Mouse (Mus musculus) liver (tissue): ENCODE measurements around the gene Pcdh7.

Source experiments
- DNase-seq: peaks from one replicate; pipeline ENCODE4 v3.0.0-alpha.2; 2020; ENCODE audit warnings: mixed read lengths

Gene Pcdh7

DNA sequence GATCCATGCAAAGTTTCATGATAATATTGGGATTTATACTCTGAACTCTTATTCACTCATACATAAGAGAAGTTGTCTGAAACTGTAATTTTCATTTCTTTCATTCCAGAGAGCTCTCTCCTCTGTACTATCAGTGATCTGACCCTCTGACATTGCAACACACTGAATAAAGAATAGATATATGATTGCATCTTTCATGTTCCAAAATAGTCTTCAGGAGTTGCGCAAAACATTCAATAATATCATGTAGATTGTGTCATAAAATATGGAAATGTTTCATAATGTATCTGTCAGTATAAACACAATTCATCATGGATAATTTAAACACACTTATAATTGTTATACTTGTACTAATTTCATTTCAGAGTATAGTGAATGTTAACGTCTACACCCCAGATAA is 216.9 kb downstream of the Pcdh7 start:
- no peak for DNase-seq

DNA sequence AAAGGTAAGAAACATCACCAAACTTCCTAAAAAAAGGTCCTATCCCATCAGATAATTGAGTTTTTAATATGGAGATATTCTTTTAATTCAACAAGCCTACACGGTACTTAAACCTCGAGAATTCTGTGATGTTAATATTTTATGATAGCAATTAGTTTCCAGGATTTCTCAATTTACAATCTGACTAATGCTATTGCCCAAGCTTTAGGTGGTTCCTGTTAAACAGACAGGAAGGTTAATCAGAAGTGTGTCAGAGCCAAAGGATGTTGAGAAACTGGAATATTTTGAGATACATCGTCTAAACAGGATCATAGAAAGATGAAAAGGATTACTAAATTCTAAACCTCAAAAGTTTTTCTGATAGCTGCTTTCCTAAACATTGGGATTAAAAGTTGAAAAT is 222.7 kb downstream of the Pcdh7 start:
- DNase-seq: no peak

DNA sequence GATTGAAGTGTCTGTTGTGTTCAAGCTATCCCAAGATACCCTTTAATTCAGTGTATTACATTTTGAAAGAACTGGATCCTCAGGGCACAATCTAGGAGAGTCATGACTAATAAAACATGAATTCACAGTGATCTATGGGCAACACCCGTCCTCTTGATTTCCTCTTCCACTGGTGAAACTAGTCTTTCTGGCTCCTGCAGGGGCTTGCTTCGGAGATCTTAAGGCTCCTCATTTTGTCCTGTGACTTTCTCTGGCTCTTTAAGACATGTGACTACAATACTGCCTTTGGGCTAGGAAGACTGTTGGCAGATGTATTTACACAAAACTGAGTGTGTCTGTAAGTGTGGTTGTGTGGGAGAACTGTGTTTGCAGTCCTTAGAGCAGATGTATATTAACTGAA is 225.4 kb downstream of the Pcdh7 start:
- no peak for DNase-seq

DNA sequence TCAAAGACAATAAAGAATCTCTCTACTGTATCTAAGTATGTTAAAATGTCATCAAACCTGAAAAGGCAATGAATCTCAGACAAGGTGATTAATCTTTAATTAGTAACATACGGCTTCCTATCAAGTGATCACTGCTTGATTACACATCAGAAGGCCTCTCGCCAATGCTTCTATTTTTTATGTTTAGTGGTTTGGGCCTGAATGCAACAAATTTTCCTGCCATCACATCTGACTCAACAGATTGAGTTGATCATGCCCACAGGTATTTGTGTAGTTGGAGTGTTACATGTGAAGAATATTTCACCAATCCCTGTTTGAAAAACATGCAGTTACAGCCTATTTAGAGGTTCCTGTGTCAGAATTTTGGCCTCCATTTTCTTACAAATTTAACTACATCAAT is 225.8 kb downstream of the Pcdh7 start:
- no peak for DNase-seq

DNA sequence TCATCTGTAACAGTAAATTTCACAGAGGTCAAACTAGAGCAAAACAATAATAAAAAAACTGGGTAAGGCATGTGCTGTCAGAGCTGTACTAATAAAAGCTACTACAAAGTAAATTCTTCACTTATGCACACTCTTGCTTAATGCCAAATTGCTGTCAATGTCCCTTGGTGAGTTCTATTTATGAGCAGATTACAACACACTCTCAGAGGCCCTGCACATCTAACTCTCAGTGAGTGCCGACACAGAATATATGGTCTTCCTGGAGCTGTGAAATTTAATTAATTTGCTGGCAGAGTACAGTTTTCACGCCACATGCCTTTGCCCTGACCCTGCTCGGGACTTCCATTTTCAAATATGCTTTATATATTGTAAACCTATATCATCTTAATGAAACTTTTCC is 227.7 kb downstream of the Pcdh7 start:
- no peak for DNase-seq

DNA sequence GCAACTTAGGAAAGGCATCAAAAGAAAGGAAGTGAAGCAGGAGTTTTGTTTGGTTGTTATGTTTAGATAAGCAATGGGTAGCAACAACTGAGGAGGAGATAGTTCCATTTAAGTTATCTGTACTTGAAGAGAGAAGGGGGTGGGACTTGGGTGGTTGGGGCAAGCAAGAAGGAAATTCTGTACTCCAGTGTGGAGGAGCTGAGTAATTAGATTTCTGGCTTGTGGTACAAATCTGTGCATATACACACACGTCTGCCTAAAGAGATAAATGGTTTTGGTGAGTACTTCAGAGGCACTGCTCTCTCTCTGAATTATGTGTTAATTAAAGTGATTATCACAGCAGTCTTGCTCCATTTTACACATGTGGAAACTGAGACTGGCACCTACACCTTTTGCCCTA is 241.6 kb downstream of the Pcdh7 start:
- DNase-seq: no peak

DNA sequence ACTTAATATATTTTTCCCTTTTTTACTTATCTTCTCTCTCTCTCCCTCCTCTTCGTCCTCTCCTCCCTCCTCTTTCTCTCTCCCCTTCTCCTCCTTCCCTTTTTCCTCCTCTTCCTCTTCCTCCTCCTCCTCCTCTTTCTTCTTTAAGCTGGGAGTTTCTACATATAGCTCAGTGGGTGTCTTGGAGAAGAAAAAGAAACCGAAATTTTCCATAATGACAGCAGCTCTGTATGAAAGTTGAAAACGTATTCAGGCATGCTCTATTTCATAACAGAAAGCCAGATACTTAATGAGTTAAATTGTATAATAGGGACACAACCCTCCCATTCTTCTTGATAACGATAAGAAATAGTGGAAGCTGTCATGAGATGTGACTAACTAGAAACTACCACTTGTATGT is 246.0 kb downstream of the Pcdh7 start:
- DNase-seq: no peak

DNA sequence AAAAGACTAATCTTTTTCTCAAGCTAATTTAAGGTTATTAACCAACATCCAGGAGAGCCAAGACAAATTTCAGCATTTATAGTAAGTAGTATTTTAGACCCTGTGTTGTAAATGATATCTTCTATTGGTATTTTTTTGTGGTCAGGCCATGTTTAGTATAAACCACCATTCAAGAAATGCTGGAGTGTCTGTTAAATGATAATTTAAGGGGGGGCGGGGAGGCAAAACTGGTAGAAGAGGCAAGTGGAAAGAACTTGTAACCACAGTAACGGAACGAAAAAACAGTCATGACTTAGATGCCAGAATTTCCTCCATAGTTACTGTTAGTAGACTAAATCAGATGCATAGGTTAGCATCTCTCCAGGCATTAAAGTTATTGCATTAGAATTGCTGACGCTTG is 246.4 kb downstream of the Pcdh7 start:
- no peak for DNase-seq

DNA sequence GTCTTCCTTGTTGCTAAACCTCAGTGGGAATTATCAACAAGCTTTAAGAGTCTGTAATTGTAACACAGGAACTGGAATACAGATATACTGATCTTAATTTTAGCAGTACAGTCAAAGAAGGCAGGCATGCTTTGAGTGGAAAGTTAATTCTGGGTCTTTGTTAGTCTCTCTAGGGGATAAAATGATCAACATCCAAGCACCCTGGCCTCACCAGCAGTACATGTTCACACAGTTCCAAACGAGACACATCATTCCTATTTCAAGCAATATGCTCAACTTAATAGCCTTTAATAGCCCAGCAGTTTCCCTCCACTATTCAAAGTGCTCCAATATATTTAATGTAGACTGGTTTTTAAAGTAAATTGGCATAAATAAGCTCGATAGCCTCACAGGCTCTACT is 275.8 kb downstream of the Pcdh7 start:
- DNase-seq: no peak

DNA sequence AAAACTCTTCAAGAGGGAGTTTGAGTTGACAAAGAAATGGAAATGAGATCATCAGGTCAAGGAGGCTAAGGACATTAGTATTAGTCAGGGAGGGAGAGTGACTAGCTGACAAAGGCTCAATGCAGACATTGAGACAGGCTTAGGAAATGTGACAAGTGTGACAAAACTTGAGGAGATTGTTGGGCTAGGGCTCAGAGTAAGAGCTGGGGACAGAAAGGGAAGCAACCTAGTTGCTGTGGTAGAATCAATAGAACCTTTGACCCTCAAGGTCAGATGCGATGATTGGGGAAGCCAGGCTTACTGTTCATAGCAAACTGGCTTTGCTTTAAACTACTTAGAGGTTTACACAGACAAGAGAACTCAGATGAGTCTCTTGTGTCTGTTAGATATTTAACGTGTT is 303.6 kb downstream of the Pcdh7 start:
- DNase-seq: no peak

DNA sequence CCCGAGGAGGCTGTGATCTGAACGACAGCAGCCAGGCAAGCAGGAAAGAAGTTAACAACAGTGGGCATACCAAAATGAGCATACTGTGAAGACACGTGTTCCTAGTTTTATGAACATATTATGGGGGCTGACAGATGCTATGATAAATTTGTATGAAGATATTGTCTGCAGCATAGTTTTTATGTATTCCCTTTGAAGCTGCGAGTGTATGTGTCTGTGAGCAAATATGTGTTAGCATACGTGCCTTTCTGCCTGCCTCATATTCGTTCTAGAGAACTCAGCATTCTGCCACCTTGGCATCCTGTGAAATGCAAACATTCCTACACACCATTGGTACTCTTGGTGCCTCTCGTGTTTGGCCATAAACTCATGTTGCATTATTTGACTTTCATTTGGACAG is 307.4 kb downstream of the Pcdh7 start:
- no peak for DNase-seq

DNA sequence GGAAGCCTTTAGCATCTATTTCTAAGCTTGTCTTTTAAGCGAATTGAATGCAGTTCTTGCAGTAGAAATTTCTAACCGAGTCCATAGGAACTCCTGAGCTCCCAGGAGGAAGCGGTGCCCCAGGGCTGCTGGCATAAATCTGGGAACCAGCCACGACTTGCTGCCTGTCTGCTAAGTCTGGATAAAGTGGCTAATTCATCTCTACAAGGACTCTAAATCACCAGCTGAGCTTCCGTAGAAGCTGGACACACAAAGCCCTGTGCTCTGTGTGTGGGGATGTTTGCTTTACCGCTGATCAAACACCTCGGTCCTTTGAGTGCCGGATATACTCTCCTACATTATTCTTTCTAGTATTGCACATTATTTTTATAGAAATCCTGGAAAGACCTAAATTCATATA is 308.0 kb downstream of the Pcdh7 start:
- DNase-seq: no peak

DNA sequence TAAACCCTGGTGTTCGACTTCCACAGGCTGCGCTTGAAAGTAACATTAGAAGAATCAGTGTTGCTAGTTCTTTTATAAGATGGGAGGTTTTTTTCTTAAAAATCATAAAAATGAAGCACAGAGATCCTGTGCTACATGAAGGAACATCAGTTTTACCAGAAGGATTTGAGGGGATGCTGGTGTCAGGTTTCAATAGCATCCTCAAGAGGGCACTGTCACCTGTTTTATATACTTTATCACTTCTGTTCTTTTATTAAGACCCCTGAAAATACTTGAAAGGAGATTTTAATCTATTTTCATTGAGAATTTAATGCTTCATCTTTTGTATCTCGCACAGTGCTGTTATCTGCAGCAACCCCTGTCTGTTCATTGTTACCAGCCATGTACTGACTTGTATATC is 322.1 kb downstream of the Pcdh7 start:
- DNase-seq: no peak

DNA sequence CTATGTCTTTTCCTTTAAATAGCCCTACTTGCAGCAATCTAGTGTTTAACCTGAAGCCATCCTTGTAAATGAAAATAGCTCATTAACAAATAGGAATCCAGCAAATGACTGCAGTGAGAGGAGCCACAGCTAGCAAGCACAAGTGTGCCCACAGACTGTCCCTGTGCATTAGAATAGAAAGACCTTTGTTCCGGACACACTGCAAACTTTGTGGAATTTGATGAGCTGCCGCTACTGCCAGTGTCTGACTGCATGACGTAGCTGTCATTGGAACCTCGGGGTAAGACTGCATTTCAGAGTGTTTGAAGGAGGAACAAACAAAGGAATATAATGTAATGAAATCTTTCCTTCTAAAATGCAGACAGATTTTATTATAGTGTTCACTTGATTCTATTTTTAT is 326.4 kb downstream of the Pcdh7 start:
- DNase-seq: no peak

DNA sequence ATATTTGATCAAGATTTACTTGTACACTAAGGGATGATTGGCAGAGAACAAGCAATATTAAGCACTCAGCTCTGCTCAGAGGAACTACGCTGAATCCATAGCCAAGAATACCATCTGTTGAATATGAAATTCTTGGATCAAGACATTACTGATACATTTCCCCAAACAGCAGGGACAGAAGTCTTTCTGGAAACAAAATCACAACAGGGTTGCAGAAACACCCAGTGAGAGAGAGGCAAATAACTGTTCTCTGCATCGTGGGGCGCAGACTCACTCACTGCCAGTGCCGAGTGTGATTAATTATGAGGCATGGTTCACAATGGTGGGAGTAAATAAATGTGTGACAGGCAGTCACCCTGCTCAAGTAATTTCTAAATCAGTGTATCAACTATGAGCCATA is 363.3 kb downstream of the Pcdh7 start:
- DNase-seq: no peak

DNA sequence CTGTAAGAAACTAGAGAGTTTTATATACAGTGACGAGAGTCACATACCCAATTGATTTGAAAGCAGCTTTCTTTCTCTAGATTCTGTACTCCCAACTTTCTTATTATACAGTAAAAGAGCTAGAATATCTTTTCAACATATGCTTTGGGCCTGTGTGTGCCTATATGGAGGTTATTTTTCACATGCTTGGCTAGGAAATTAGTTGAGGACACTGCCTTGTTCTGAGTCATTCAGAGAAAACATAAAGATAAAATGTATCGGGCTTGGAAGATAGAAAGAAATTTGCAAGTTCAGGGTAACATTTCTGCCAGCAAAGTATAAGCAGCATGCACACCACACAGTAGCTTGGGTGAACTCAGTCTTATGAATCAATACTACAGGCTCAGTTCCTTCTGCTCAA is 364.5 kb downstream of the Pcdh7 start:
- no peak for DNase-seq

DNA sequence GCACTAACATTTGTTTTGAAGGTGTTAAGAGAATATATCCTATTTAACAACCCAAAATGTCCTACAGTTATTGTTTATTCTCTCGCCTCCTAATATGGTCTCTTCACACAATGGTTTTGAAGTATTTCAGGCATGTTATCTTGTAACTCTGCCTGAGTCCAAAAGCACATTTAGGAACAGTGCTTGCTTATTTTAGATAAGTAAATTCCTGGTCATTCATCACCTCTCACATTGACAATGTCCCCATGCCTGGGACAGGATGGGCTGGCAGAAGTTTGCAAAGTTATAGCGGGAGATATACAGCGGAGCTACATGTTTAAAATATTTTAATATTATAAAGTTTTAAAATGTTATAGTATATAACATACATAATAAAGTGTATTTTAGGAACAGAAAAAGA is 365.3 kb downstream of the Pcdh7 start:
- no peak for DNase-seq

DNA sequence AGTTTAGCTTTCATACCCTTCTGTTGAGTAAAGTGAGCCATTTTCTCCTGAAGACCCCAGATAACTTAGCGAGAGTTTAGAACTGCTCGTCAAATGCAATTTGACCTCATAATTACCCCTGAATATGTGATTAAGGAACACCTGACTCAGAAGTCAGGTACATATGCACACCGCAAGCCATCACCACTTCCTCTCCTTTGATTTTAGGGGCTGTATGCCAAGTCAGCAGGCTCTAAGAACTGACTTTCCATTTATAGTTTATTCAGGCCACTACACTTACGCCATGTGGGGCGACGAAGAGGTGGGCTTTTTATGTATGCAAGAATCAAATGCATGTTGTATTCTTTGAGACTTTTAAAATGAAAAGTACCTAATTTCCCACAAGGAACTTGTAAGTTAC is 366.2 kb downstream of the Pcdh7 start:
- DNase-seq: no peak

DNA sequence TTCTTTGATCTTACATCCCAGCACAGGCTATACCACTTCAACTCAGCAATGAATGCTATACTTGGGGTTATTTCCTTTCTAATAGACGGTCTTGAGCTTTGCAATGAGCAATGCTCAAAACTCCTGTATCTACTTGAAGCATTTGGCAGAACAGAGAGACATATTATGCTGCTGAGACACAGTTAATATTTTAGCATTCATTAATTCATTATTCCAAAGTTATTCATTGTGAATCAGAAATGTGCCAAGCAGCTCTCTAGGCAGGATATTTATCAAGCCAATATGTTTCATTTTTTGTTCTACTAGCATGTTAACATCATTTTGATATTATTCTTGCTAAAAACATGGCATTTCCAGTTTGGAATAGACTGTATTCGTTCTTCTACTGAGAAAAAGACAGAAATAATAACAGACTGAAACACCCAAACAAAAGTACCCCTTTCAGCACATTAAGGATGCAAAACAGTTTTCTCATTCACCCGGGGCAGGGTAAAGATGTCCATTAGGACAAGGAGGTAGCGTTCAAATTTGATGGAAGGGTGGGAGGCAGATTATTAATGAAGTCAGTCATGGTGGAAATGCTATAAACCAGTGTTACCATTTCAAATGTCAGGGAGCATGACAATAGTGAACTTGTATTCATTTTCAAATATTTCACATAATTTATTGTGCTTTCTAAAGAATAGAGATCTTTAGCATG is 391.0 kb downstream of the Pcdh7 start:
- no peak for DNase-seq

DNA sequence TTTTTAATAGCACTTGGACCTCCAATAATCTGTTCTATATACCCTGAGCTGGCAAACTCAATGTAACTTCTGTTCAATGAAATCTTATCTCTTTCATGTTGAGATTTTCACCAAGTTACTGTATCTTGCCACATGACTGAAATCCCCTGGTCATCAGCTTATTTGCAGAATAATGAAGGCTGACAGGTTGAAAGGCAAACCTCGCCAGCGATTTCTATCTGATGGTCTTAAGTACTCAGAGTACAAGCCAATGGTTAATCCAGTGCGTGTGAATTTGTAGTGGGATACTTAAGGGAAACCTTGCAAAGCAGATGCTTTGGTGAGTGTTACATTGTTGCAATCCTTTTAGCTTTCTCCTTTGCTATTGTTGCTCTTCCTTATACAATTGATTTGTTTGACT is 398.3 kb downstream of the Pcdh7 start:
- no peak for DNase-seq

DNA sequence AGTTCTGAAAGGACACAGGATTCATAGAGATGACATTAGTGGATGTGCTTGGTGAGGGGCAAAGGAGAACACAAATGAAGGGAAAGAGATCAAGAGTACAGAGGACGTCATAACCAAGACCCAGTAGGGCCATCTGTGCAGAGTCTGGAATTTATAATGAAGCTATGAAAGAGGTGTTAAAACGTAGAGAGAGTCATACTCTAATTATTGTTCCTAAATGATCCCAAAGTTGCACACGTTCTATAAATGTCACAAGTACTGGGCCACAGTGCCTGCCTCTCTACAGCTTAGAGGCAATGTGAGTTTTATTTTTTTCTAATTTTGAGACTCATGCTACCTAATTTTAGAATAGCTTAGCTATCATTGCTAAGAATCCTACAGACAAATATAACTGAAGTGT is 400.1 kb downstream of the Pcdh7 start:
- no peak for DNase-seq

DNA sequence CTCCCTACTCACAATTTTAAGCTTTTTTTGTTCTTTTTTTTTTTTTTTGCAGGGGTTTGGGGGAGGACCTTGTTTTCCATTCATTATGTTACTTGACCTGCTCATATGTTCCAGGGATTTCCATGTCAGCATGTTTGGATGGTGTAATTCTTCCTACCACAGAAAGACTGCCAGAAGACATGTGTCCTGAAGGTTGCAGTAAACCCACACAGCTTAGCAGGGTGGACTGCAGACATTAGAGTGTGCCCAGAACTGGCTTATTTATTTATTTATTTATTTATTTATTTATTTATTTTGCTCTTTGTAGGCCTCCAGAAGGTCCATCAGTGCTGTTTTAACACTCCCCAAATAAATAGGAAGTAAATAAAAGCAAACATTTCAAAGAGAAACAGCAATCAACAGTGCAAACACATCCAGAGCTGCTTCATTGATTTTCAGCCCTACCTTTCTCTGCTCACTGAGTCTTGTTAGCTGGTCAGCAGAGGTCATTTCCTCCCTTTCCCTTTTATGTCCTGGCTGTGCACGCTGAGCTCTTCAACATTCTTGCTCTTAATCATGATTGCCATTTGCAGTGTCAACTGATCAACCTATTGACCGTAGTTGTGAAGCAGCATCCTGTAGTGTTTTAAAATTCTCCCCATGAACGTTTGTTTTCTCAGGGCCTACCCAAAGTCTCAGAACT is 401.3 kb downstream of the Pcdh7 start:
- no peak for DNase-seq

DNA sequence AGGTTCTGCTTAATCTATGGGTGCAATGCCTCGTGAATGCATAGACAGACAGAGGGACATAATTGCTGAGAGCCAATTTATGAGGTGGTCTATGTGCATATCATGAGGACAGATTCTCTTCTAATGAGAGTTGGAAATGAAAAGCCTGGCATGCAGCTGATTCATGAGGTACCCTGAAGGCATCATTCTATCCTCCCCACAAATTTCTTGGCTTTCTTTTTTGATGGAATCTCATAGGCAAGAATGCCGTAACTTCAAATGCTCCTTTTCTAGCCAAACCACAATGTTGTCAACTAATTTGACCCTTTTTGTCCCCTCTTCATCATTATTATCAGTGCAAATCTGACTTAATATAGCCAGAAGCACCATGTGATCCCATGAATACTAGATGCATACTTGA is 426.1 kb downstream of the Pcdh7 start:
- DNase-seq: no peak

DNA sequence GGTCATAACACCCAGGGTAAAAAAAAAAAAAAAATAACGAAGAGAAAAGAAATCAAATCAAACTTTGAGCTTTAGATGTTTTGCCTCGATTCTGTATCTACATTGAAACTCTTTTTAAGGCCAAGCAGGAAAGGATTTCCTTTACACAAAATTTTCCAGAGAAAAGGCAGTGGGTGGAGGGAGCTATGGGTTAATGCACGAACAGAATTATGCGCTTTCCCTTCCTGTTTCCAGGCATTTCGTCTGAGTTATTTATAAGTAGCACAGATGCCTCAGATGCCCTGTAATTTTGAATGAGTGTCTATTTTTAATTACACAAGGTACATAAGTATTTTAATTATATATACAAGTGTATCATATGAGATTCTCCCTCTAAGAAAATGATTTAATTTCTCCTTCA is 436.2 kb downstream of the Pcdh7 start:
- no peak for DNase-seq

DNA sequence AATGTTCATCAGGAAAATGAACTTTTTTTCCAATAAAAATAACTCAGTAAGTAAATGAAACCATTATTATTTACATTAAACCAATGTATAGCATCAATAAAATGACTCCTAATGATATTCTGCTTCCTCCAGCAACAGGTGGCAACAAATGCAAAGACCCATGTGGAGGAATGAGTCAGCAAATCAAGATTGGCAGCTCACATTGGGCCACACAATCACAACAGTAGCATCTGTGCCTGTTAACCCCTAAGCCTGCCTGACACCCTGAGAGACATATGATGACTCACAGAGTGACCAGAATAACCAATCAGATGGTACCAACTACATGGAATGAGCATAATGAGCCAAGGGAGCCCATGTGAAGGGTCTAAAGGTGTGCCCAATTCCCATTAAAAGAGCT is 454.5 kb downstream of the Pcdh7 start:
- no peak for DNase-seq
